Mouse (Mus musculus) T-helper 17 cell (primary cell): ENCODE results near the gene Zfp879.

Experiments
- in situ Hi-C, 2 experiments: fragments of 300-600 bp; cut with MboI, MseI; formaldehyde crosslinking; loops; 1 replicate in 1 of 2; 2 replicates in 1 of 2; pipeline ENCODE4 v1.15.1; 2025; ENCODE audit warnings: high pct_unique_total_duplicates in 2 of 2

Zfp879 gene

DNA sequence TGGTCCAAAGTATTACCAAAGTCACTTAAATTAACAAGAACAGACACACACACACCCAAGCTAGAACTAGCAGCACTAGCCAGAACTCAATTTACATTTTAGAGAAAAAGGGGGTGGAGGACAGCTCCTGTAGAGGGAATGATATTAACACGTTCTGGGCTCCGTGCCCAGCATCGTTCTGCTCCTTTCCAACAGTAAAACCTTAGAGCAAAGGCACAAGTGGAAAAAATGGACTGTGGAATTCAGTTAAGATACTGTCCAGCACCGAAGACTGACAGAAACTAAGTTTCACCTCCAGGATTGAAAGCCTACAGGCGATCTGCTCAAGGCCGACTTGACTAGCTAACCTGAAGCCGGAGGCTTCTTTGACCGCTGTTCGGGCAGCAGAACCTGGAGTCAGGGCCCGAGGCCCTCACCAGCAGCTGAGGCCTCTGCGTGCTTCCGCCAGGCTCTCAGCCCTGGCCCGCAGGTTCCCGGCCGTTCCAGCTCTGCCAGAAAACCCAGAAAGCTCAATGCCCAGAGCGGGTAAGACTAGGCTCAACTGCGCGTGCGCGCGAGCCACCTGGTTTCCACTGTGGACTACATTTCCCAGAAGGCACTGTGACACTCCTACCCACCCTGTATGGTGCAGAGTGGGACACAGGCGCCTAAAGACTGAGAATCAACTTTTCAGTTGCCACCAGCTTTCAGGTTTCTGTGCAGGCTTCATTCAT is at the start of gene Zfp879:
TSS of gene Zfp879 (minus strand) at position 530 of the 713 bp plus-strand sequence.
- in situ Hi-C loops, result loop anchor here in 1 of 2 experiments (25.0 kb wide), 1 partner anchor 846 kb away; the partner anchor contains the start of gene 0610009B22Rik

DNA sequence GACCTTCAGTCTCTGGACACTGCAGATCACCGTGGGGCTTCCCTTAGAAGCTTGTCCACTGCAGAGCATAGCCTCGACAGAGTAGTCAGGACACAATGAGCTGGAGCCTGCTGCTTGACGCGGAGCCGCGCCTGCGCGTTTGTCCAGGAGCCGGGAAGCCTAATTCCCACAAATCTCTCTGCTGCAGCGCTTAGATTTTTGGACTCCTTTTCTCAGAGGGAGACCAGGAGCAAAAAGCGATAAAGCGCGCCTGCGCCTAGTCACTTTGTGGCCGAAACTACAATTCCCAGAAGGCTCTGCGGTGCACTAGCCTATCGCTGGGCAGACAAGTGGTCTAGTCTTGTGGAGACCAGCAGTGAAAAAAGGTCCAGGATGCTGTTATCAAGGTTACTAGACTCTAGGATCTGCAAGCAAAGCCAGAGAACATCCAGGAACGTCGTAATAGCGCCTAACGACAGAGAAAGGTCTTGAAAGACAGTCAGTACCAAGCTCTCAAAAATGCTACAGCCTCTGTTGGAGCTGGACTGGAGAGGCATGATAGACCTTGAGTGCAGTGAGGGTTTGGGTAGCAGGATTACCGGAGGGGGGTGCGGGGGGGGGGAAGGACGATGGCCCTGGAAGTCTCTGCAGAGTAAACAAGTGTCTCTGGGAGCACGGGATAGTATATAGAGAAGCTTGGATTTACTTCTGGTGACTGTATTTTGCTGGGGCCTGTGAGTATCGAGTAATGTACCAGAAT is 46.2 kb upstream of the Zfp879 start, which contains the start of gene Zfp454:
TSS of gene Zfp454 (minus strand) at position 262 of the 739 bp plus-strand sequence.
- in situ Hi-C loops, result no loop called here

DNA sequence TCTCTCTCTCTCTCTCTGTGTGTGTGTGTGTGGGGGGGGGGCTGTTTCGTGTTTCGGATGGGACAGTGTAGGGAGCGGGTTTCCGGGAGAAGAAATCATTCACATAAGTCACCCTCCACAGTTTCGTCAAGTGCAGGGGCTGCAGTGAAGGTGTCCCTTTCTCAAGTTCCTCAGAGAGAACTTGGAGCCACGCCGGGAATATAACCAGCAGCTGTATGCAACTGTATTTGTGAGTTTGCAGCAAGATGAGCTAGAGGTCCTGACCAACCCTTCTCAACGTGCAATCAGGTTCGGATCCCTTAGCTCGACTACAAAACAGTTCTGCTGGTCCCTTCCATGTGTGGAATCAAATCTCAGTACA is 45.6 kb upstream of the Zfp879 start:
- in situ Hi-C loops, result no loop called here

DNA sequence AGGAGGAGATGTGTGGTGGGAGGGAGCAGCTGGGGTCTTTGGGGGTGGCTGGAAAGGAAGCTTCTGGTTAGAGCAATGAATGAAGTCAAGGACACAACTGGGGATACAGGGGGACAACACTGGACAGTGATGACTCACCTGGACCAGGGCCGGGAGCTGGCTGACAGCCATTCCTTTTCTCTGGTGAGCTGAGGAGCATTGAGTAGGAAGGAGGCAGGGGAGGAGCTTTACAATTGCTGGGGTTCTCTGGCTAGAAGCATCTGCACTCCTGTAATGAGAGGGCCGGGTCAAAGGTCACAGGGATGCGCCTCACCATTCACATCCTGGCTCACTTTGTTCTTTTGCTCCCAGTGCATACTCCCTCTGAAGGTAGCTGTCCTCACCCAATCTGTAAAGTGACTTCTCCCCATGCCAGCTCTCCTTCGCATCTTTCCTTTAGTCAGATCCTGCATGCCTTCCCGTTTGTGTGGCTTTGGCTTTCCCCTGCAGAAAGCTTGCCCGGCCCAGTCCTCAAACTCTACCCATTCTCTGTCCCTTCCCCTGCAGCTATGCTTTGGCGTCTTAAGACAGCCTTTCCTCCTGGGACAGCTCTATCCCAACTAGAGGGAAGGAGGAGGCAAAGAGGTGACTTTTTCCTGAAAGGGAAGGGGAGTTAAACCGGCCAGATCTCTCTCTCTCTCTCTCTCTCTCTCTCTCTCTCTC is 45.0 kb upstream of the Zfp879 start:
- in situ Hi-C loops, result no loop called here

DNA sequence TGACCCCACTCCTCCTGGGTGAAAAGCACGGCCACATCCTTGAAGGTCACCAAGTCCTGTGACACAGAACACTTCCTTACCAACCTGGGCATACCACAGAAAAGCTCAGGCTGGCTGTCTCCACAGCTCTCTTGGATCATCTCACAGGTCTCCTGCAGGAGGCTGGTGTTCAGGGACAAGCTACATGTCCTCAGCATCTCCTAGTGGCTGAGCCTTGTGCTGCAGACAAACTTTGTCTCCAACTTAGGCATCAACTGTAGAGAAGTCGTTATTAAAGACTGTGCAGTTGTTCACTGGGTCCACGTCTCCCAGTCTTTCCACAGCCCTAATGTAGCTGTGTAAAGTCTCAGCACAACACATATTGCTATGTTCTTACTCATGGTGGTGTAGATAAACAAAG is 42.4 kb upstream of the Zfp879 start:
- in situ Hi-C loops, result no loop called here

DNA sequence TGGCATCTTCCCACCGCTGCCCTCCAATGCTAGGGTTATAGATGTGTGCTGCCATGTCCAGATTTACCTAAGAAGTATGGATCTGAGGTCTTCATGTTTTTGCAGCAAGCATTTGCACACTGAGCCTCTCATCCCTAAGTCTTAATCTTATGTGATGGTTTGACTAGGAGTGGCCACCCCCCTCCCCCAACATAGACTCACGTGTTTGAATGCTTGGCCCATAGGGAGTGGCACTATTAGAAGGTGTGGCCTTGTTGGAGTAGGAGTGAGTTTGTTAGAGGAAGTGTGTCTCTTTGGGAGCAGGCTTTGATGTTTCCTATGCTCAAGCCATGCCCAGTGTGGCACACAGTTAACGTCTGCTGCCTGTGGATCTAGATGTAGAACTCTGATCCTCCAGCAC is 37.3 kb upstream of the Zfp879 start:
- in situ Hi-C loops, result no loop called here

DNA sequence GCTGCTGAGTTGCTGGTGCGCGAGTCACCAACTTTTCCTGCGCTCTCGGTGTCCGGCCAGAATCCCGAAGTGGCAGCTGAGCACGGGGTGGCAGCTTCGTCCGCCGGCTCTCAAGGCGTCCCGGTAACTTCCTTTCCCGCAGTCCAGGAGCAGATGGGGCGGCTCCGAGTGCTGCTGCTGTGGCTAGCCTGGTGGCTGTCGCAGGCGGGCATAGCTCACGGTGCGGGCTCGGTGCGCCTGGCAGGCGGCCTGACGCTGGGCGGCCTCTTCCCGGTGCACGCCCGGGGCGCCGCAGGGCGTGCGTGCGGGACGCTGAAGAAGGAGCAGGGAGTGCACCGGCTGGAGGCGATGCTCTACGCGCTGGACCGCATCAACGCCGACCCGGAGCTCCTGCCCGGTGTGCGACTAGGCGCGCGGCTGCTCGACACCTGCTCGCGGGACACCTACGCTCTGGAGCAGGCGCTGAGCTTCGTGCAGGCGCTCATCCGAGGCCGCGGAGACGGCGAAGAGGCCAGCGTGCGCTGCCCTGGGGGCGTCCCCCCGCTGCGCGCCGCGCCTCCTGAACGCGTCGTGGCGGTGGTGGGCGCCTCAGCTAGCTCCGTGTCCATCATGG is 9.7 kb upstream of the Zfp879 start:
- in situ Hi-C loops, result no loop called here

DNA sequence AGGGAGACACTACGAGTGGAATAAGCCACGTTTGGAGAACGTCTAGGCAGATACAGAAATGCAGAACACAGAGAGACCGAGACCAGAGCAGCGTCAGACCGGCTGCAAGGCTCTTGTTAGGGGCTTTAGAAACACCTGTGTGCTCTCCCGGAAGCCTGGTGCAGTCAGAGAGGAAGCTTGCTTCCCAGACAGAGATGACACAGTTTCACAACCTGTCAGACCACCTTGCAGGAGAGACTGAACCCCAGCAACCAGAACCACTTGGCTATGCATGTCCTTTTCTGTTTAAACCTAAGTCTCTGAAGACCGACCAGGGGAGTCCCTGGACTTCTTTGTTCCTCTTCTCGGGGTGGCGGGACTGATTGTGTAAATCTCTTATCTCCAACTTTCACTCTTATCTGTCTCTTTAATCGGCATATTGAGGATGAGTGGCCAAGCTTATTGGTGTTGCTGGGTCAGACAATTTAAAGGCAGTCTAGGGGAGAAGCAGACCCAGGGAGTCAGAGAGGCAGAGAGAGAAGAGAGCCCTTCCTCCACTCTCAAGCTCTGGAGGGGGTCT is 8.9 kb upstream of the Zfp879 start, which contains the start of gene Grm6:
TSS of gene Grm6 (plus strand) at position 509 of the 559 bp plus-strand sequence.
- in situ Hi-C loops, result no loop called here

DNA sequence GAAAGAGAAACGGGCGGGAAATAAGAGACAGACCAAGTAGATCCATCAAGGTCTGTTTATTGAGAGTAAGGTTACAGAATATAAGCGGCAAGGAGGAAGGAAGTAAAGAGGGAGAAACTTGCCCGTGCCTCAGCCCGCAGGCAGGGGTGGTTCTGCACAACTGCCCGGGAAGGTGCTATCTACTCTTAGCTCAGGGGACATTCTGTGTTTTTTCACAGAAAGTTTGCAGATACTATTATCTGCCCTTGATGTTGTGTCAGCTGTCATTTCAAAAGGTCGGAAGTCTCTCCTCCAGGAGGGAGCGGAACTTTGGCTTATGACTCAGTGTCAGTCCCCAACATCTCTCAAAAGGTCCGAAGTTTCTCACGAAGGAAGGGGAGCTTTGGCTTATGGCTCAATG is 8.0 kb upstream of the Zfp879 start:
- in situ Hi-C loops, result loop anchor here in 1 of 2 experiments (25.0 kb wide), 1 partner anchor 838 kb away; the partner anchor contains the start of gene 0610009B22Rik

DNA sequence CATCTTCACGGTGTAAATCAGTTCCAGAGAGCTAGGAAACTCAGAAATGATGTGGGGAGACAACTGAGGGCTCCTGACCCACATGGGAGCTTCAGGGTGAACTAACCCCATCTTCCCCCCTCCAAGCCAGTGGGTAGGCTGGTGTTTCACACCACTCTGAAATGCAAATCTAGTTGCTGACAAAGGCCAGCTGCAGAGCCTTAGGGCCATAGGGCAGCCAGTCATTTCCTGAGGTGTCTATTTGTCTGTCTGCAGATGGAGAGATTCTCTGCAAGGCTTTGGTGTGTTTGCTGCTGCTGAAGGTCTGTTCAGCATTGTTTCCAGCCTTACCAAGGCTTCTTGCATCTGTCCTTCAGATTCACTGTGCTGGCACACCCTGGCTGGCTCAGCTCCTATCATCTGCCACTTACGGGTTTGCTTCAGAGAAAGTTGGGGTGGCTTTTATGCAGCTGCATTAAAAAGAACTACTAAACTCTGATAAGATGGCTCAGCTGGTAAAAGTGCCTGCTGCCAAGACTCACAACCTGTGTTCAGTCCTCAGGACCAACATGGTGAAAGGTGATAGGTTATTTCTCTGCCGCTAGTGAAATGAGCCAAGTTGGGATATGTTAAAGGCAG is 7.3 kb upstream of the Zfp879 start:
- in situ Hi-C loops, result loop anchor here in 1 of 2 experiments (25.0 kb wide), 1 partner anchor 839 kb away; the partner anchor contains the start of gene 0610009B22Rik

DNA sequence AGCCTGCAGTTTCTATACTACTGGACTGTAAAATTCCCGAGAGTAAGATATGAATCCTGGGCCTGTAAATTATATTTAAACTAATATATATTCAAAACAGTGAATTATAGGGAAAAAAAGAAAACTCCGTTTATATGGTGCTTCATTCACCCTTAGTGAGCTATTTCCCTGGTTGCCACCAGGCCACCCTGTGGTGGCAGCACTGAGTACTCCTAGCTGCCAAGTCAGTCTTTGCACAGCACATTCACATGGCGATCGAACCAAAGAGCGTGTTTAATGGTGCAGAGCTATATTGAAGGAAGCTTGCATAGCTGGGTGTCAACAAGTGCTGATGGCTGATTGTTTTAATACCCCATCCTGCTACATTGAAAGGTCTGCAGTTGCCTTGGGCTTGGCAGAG is 5.7 kb upstream of the Zfp879 start:
- in situ Hi-C loops, result loop anchor here in 1 of 2 experiments (25.0 kb wide), 1 partner anchor 840 kb away; the partner anchor contains the start of gene 0610009B22Rik

DNA sequence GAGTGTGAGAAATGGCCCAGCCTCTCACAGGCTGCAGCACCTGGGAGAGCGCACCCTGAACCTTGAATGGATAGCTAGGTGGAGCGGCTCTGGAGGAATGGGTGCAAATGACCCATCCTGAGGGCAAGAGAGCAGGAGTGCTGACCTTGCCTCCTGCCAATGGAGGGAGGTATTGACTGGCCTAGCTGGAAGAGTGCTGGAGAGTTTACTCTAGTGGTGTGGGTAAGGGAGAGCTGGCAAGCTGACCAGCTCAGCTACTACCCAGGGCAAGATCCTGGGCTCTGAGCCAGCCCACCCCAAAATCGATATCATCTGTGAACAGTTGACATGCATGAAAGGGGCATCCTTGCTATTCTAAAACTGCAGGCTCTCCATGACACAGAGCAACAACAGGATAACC is 4.6 kb upstream of the Zfp879 start:
- in situ Hi-C loops, result loop anchor here in 1 of 2 experiments (25.0 kb wide), 1 partner anchor 841 kb away; the partner anchor contains the start of gene 0610009B22Rik

DNA sequence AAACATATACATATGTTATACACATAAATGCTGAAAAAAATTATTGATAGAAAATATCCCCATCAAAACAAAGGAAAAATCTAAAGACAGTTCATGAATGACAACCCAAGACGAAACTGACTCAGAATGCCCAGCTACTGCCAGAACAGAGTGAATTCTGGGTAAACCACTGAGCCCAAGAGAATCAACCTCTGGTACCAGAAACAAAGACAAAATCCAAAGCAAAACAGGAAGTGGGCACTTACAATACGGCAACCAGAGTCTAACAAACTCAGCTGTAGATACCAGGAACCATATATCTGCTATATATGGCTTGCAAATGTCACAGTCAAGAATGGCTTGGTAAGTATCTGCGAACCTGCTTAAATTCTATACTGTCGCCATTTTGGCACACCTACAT is 5.6 kb downstream of the Zfp879 start:
- in situ Hi-C loops, result loop anchor here in 1 of 2 experiments (25.0 kb wide), 1 partner anchor 852 kb away; the partner anchor contains the start of gene 0610009B22Rik

DNA sequence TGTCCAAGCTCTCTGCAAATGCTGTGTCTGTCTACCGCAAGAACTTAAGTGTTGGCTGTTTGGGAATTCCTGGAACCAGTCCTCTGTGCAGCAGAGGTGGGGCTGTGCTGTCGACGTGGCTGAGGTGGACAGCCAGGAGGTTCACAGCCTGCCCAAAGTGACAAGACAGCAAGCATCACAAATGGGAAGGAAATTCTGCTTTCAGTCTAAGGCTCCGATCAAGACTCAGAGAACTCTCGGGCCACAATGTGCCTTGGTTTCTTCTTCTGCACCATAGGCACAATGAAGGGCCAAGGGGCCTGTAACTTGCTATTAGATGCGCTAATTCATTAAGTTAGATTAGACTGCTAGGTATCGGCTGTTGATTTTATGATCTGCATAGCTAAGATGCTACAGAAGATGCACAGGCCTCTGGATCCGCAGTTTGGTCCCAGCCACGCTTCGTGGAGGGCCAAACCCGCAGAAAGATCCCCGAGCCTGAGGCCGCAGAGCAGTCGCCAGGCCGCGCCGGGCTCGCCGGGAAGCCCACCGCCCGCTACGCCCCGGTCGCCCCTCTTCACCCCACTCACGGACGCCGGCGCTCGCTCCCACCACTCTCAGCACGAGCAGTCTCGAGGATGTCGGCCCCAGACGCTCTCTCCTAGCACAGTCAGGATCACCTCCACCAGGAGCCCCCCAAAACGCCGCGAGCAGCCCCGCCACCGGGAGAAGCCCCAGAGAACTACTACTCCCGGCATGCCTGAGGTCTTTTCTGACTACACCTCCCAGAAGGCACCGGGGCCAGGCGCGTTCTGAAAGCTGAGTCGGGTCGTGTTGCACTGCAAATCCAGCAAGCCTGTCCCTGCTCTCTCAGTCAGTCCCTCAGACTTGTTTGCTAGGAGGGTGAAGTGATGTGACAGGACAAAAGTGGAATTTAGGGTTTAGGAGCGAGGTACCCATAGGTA is 14.1 kb downstream of the Zfp879 start, which contains the start of gene Zfp354c:
TSS of gene Zfp354c (minus strand) at position 715 of the 944 bp plus-strand sequence.
- in situ Hi-C loops, result loop anchor here in 1 of 2 experiments (25.0 kb wide), 1 partner anchor 860 kb away; the partner anchor contains the start of gene 0610009B22Rik

DNA sequence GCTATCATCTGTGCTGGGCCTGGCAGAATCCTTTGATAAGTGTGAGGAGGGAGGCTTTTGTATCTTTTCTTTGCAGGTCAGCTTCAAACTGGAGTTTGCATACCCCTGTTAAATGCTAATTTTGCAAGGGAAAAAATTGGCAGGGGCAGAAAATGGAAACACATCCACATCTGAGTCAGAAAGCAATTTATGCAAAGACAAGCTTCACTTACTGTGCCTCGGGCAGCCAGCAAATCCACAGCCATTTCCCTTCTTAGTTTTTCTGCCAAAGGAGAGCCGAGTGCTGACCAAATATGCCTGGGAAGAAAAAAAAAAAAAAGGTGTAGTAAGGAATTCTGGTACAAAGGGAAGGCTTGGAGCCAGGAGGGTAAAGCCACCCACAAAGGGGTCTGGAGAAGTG is 15.1 kb downstream of the Zfp879 start:
- in situ Hi-C loops, result loop anchor here in 1 of 2 experiments (25.0 kb wide), 1 partner anchor 861 kb away; the partner anchor contains the start of gene 0610009B22Rik

DNA sequence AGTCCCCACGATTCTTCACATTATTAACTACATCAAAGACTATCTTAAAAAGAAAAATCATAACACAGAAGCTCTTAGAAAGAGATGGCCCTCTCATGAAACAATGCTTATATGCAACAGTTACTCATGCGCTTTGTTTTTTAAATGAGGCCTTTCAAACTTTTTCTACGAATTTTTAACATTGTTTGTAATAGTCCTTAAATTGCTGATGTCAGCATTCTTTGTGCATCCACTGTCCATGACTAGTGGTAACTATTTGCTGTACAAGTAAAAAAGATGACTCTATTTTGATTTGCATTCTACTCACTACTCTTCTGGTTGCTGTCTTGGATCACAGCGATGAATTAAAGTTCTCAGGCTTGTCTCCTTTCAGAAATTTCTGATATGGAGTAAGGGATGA is 27.1 kb downstream of the Zfp879 start:
- in situ Hi-C loops, result no loop called here

DNA sequence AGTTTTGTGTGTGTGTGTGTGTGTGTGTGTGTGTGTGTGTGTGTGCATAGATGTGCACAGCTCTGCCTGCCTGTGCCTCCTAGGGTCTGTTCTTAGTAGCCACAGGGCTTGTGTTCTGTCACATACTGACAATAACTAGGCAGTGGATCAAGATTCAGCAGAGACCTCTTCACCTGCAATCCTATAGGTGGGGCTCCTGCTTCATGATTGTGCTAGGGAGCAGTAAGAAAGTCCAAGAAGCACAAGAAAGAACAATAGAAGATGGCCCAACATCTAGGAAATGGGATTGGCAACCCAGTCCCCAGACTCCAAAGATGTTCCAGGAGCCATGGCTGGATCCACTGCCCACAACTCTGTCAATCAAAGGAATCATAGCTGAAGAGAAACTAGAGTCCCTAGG is 42.5 kb downstream of the Zfp879 start:
- in situ Hi-C loops, result no loop called here

DNA sequence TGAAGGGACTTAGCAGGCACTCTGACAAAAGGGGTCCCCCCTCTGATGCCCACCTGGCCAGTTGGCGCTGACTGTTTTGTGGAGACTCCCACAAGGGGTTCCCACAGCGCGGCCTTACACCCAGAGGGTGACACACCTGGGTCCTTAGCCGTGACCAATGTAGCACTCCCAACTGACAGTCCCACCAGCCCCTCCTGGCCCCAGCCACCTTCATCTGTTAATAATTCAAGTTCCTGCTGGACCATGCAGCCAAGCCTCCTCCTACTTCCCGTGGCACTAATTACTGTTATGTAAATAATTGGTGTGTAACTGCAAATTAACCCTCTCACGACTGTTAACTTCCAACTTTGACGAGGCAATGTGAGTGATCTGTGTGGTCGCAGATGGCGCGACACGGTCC is 43.7 kb downstream of the Zfp879 start:
- in situ Hi-C loops, result no loop called here
